Mouse (Mus musculus) bone marrow macrophage, adult 2 months (primary cell): Measurements from ENCODE around the gene Thap8.

Source experiments
- CTCF ChIP-seq: IDR thresholded peaks from 2 replicates; pipeline ENCODE4 v1.5.1; 2012; ENCODE audit warnings: low read depth, mild to moderate bottlenecking, low read length, moderate library complexity
- POLR2A ChIP-seq: IDR thresholded peaks from 2 replicates; pipeline ENCODE4 v1.6.1; 2012; ENCODE audit warnings: mild to moderate bottlenecking, low read depth, low read length, borderline replicate concordance

- no peak for TF ChIP-seq POLR2A
- TF ChIP-seq CTCF: no peak
Observed at GRCm38 (mm10) chr7:30324300-30324944, 44.5 kb downstream of the Thap8 start.
